Mouse (Mus musculus) thymus, adult 2 months (tissue): ENCODE results near the gene Csf1.

Experiments used
- CTCF ChIP-seq: fragments of 200-500 bp; IDR thresholded peaks from 2 replicates; pipeline ENCODE4 v1.5.1; 2012; ENCODE audit warnings: mild to moderate bottlenecking, control low read depth, low read length, moderate library complexity, borderline replicate concordance; ENCODE audit not compliant: control insufficient read depth, poor library complexity, insufficient read depth; ENCODE audit errors: extremely low read depth
- POLR2A ChIP-seq: fragments of 200-500 bp; IDR thresholded peaks from 2 replicates; pipeline ENCODE4 v1.6.1; 2012; ENCODE audit warnings: mild to moderate bottlenecking, low read length, control low read depth, moderate library complexity; ENCODE audit not compliant: control insufficient read depth, poor library complexity, insufficient read depth; ENCODE audit errors: extremely low read depth

DNA sequence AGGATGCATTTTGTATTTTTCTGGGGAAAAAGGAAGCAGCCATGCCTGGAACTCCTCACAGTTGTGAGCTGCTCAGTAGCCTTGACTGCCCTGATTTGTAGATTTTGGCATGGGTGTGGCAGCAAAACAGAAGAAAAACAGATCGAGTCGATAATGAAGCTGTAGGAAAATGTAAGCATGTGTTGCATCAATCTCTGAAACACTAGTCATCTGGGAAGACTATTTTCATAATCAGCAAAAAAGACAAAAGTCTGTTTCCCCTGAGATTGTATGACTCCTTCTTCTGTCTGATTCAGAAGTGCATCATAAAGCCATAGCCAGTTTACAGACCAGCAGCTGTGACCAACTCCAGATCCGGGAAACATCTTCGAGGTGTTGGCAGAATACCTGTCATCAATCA, 53.0 kb downstream of the Csf1 start:
- no peak for TF ChIP-seq CTCF
- no peak for TF ChIP-seq POLR2A
